Mouse (Mus musculus) heart, postnatal 36 days (tissue): ENCODE data around the gene Megf11. TPM values are rescaled to one million over a fixed set of nuclear protein-coding genes. Genes with fewer than 3 reads are reported as not detected.

ENCODE experiments used
- DNase-seq, 2 experiments: peaks; one replicate each; pipeline ENCODE4 v3.0.0; 2021 to 2022
- intact Hi-C: fragments of 180-260 bp; cut with DNase I; formaldehyde crosslinking; loops from one replicate; pipeline ENCODE4 v1.15.1; 2025
- total RNA-seq, 2 experiments: library from RNA; stranded (reverse); gene quantifications; 2 replicates each; pipeline ENCODE4 v1.2.3; 2021

The Megf11 gene
- total RNA-seq, 2 experiments from 2014 or later: 1.6 to 4.6 TPM

- intact Hi-C loops: no loop called here
- no peak for DNase-seq
These were observed 206.0 kb downstream of the Megf11 start for GRCm38 (mm10) chr9:64591436-64591835.

GRCm38 (mm10) chr9:64594442-64594841, 209.0 kb downstream of the Megf11 start:
- peak in 1 of 2 experiments; percentile 15 for DNase-seq
- intact Hi-C loops: no loop called here

- intact Hi-C loops: no loop called here
- no peak for DNase-seq
These were observed 213.0 kb downstream of the Megf11 start for GRCm38 (mm10) chr9:64598427-64598826.

GRCm38 (mm10) chr9:64600731-64601130, 215.3 kb downstream of the Megf11 start:
- no peak for DNase-seq
- intact Hi-C loops: no loop called here

- intact Hi-C loops: no loop called here
- DNase-seq: no peak
These were observed 217.5 kb downstream of the Megf11 start for GRCm38 (mm10) chr9:64602895-64603294.

GRCm38 (mm10) chr9:64604217-64604711, 218.8 kb downstream of the Megf11 start:
- DNase-seq: no peak
- intact Hi-C loops: no loop called here

GRCm38 (mm10) chr9:64605077-64605714, 219.8 kb downstream of the Megf11 start:
- intact Hi-C loops: no loop called here
- DNase-seq: no peak

- DNase-seq: no peak
- intact Hi-C loops: no loop called here
These were observed 220.4 kb downstream of the Megf11 start for GRCm38 (mm10) chr9:64605735-64606349.

- no peak for DNase-seq
- intact Hi-C loops: no loop called here
These were observed 221.6 kb downstream of the Megf11 start for GRCm38 (mm10) chr9:64607049-64607448.

GRCm38 (mm10) chr9:64609546-64609945, 224.1 kb downstream of the Megf11 start:
- intact Hi-C loops: no loop called here
- no peak for DNase-seq

GRCm38 (mm10) chr9:64612121-64612983, 226.9 kb downstream of the Megf11 start:
- no peak for DNase-seq
- intact Hi-C loops: no loop called here

- DNase-seq: no peak
- intact Hi-C loops: no loop called here
These were observed 227.7 kb downstream of the Megf11 start for GRCm38 (mm10) chr9:64612984-64613649.

GRCm38 (mm10) chr9:64617413-64617812, 232.0 kb downstream of the Megf11 start:
- intact Hi-C loops: no loop called here
- DNase-seq: no peak

GRCm38 (mm10) chr9:64618433-64618832, 233.0 kb downstream of the Megf11 start:
- no peak for DNase-seq

GRCm38 (mm10) chr9:64619440-64619839, 234.0 kb downstream of the Megf11 start:
- intact Hi-C loops: no loop called here
- no peak for DNase-seq

More at GRCm38 (mm10) chr9:64618433-64618832, 233.0 kb downstream of the Megf11 start:
- intact Hi-C loops: no loop called here

- no peak for DNase-seq
These were observed 235.2 kb downstream of the Megf11 start for GRCm38 (mm10) chr9:64620596-64620995.

GRCm38 (mm10) chr9:64621499-64622296, 236.3 kb downstream of the Megf11 start:
- no peak for DNase-seq
- intact Hi-C loops: no loop called here

More at GRCm38 (mm10) chr9:64620596-64620995, 235.2 kb downstream of the Megf11 start:
- intact Hi-C loops: no loop called here

GRCm38 (mm10) chr9:64623361-64623760, 237.9 kb downstream of the Megf11 start:
- DNase-seq: no peak
- intact Hi-C loops: no loop called here

GRCm38 (mm10) chr9:64624536-64624935, 239.1 kb downstream of the Megf11 start:
- peak; percentile 15 to 18 for DNase-seq
- intact Hi-C loops: no loop called here

GRCm38 (mm10) chr9:64629802-64630201, 244.4 kb downstream of the Megf11 start:
- intact Hi-C loops: no loop called here
- no peak for DNase-seq
